Comparison of ENCODE assay signal across 10 mouse cellular contexts in the genomic region with DNA sequence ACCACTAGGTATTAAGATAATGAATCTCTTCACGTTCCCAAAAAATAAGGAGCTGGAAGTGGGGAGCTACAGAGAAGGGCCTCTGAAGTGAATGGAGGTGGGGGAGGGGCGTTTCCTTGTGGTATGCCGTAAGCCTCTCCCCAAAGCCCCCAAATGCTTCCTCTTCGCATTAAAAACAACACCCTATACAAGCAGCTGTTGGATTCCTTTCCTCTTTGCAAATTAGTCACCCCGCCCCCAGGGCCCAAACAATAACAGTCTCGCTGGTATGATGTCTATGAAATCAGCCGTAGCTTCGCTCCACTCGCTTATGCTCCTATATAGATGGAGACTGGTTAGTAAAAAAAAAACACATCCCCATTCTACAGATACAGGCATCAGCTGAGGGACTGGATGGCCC. TPM values are rescaled to one million over a fixed set of nuclear protein-coding genes. Genes with fewer than 3 reads are reported as not detected.
DNase-seq lines count a peak whose midpoint lies in the region; ATAC-seq and TF ChIP-seq lines count a peak whose summit lies in the region.
"Had no signal": no experiment of that assay in that cellular context is flagged by ENCODE, and none has a peak within 500 bp of the region (broad histone marks: within the 10 kb centered on the region; RNA-seq: fewer than 3 reads in every experiment).

No protein-coding gene starts in this region.

- no peak for ATAC-seq in forebrain, embryonic 11.5 days (replicated peaks; ENCODE audit: low FRiP score)
- ATAC-seq in frontal cortex, adult (ENCODE audit: low TSS enrichment), result no peak

- peak; percentile 51 for DNase-seq in retina, embryonic 14.5 days (ENCODE audit: low spot score)
- no peak for DNase-seq in retina, postnatal 1 day
- DNase-seq in forebrain, embryonic 11.5 days (ENCODE audit: low spot score), result no peak
- no peak for DNase-seq in limb, embryonic 10.5 days (ENCODE audit: low spot score)
- DNase-seq in thymus, postnatal 0 days (ENCODE audit: low spot score), result peak; percentile 35
- DNase-seq in urinary bladder, adult 2 months (ENCODE audit: low spot score), result no peak
- no peak for DNase-seq in lung, adult 2 months
- DNase-seq: cerebellum, adult 11 months had no signal

- 2% methylated on average over 9 of the region's 9 CpGs for whole genome bisulfite sequencing in forebrain, embryonic 11.5 days
- WGBS in limb, embryonic 10.5 days, result 5% methylated on average over 9 of the region's 9 CpGs
- 35% methylated on average over 9 of the region's 9 CpGs for WGBS in lung, adult 2 months

- H3K9me3 ChIP-seq in forebrain, embryonic 11.5 days (ENCODE audit: control insufficient read depth, low read length), result no peaks in the 10 kb centered on the region
- no peaks in the 10 kb centered on the region for H3K9me3 ChIP-seq in limb, embryonic 10.5 days (replicated peaks)

- H3K27ac ChIP-seq in forebrain, embryonic 11.5 days (ENCODE audit: low read depth, low read length), result no peak overlapping the region
- H3K27ac ChIP-seq in limb, embryonic 10.5 days, result peak overlapping the region; percentile 98
- H3K27ac ChIP-seq: macrophage had no signal

- peaks cover 93% of the 10 kb centered on the region for H3K4me1 ChIP-seq in forebrain, embryonic 11.5 days (replicated peaks; ENCODE audit: control insufficient read depth, insufficient read depth, low read length)
- H3K4me1 ChIP-seq in limb, embryonic 10.5 days, result peaks cover 97% of the 10 kb centered on the region
- H3K4me1 ChIP-seq in lung, adult 2 months (ENCODE audit: control insufficient read depth, insufficient read depth, low read length), result no peaks in the 10 kb centered on the region; the same call in 1 of the 2 replicates

- no peaks in the 10 kb centered on the region for H3K27me3 ChIP-seq in forebrain, embryonic 11.5 days (ENCODE audit: control insufficient read depth, insufficient read depth, low read length)
- H3K27me3 ChIP-seq in limb, embryonic 10.5 days (ENCODE audit: low read depth, poor library complexity, severe bottlenecking), result peaks cover 4% of the 10 kb centered on the region; the same call in 1 of the 2 replicates

- peak overlapping the region; percentile 35; the same call in 1 of the 2 replicates for H3K9ac ChIP-seq in forebrain, embryonic 11.5 days (ENCODE audit: low read length)

- no peak for TF ChIP-seq CTCF in lung, adult 2 months (IDR thresholded peaks at IDR 0.05; ENCODE audit: insufficient read depth, low read length)

- no peaks in the 10 kb centered on the region for H3K36me3 ChIP-seq in forebrain, embryonic 11.5 days (ENCODE audit: control insufficient read depth, insufficient read depth, low read length)
- H3K36me3 ChIP-seq in limb, embryonic 10.5 days, result no peaks in the 10 kb centered on the region

- peak overlapping the region; percentile 48 for H3K4me2 ChIP-seq in forebrain, embryonic 11.5 days (ENCODE audit: low read depth, low read length, severe bottlenecking)

- TF ChIP-seq POLR2A in lung, adult 2 months (IDR thresholded peaks at IDR 0.05; ENCODE audit: borderline replicate concordance, extremely low read depth, low read depth, low read length), result no peak

- peak overlapping the region; percentile 5; the same call in 1 of the 2 replicates for H3K4me3 ChIP-seq in forebrain, embryonic 11.5 days (ENCODE audit: low read depth, low read length)
- peak overlapping the region; percentile 52 for H3K4me3 ChIP-seq in limb, embryonic 10.5 days
- no peak overlapping the region for H3K4me3 ChIP-seq in lung, adult 2 months (replicated peaks; ENCODE audit: extremely low read depth, low read depth, low read length)

RNA-seq across cellular contexts. Expression of gene Bcl11b, which starts 25.9 kb away (rescaled TPM):
- 19.4 and 24.2 TPM in 2 replicates for polyA plus RNA-seq in forebrain, embryonic 11.5 days (2014; fragmentation: Nextera tagmentation; extraction: Ambion mirVana)
- 5.4 and 7.8 TPM in 2 replicates for polyA plus RNA-seq in limb, embryonic 10.5 days (2016; fragmentation: Nextera tagmentation; extraction: Ambion mirVana)
- polyA plus RNA-seq in thymus, postnatal 0 days (2015; fragmentation: Nextera tagmentation; extraction: Ambion mirVana), result 110 and 156 TPM in 2 replicates
- 0.44 and 0.77 TPM in 2 replicates for polyA plus RNA-seq in urinary bladder, adult 2 months (2012; rRNA removed)
- 2.6 and 4.2 TPM in 2 replicates for polyA plus RNA-seq in lung, adult 2 months (2012; rRNA removed)
- polyA plus RNA-seq: macrophage had no signal

Comparison
In these comparisons a context has a peak if more than half of its experiments do, and no peak if none do; other contexts are left out.
1. DNase-seq: peak in retina, embryonic 14.5 days (single experiment) and thymus, postnatal 0 days (single experiment); none in retina, postnatal 1 day (single experiment), forebrain, embryonic 11.5 days (single experiment), limb, embryonic 10.5 days (single experiment), urinary bladder, adult 2 months (single experiment) and lung, adult 2 months (single experiment).